Mouse (Mus musculus): ENCODE data around the gene Arl4d. TPM values are rescaled to one million over a fixed set of nuclear protein-coding genes. Genes with fewer than 3 reads are reported as not detected.

Gene Arl4d
- polyA plus RNA-seq, 1 experiment from 2014 or later: 6.8 TPM

GRCm38 (mm10) chr11:101661191-101661590, 4.2 kb upstream of the Arl4d start:
- whole genome bisulfite sequencing: 58% methylated on average over 7 of the region's 7 CpGs
- H3K9me3 ChIP-seq (ENCODE audit: control insufficient read depth, low read length): no peaks in the 10 kb centered on the region
- H3K4me1 ChIP-seq (replicated peaks; ENCODE audit: control insufficient read depth, insufficient read depth, low read length): 0 out of 2 replicates have a peak, but pooled peaks cover 4% of the 10 kb centered on the region
- no peak overlapping the region for H3K9ac ChIP-seq (ENCODE audit: low read length)
- H3K4me2 ChIP-seq (ENCODE audit: low read depth, low read length): no peak overlapping the region
- no peak overlapping the region for H3K27ac ChIP-seq (ENCODE audit: low read length)
- H3K27me3 ChIP-seq (ENCODE audit: control insufficient read depth, insufficient read depth, low read depth, low read length): no peaks in the 10 kb centered on the region
- H3K4me3 ChIP-seq (ENCODE audit: low read length): no peak overlapping the region
- no peaks in the 10 kb centered on the region for H3K36me3 ChIP-seq (ENCODE audit: control insufficient read depth, insufficient read depth, low read length)
- no peak for ATAC-seq (ENCODE audit: low read depth)

- Histone ChIP-seq H3K9me3 (ENCODE audit: control insufficient read depth, low read length) (no peaks in the 10 kb centered on the region), H3K9ac (ENCODE audit: low read length) (no peak overlapping the region), H3K4me2 (ENCODE audit: low read depth, low read length) (no peak overlapping the region), H3K4me3 (ENCODE audit: low read length) (no peak overlapping the region), H3K36me3 (ENCODE audit: control insufficient read depth, insufficient read depth, low read length) (no peaks in the 10 kb centered on the region), H3K27ac (ENCODE audit: low read length) (no peak overlapping the region), H3K4me1 (replicated peaks; ENCODE audit: control insufficient read depth, insufficient read depth, low read length) (0 out of 2 replicates have a peak, but pooled peaks cover 4% of the 10 kb centered on the region), H3K27me3 (ENCODE audit: control insufficient read depth, insufficient read depth, low read depth, low read length) (no peaks in the 10 kb centered on the region)
- no peak for ATAC-seq (ENCODE audit: low read depth)
- WGBS: 19% methylated on average over 5 of the region's 5 CpGs
These were observed 3.6 kb upstream of the Arl4d start for GRCm38 (mm10) chr11:101661786-101662185.

GRCm38 (mm10) chr11:101663229-101664027, 1.9 kb upstream of the Arl4d start:
- peaks cover 5% of the 10 kb centered on the region for H3K4me1 ChIP-seq (replicated peaks; ENCODE audit: control insufficient read depth, insufficient read depth, low read length)
- no peak overlapping the region for H3K27ac ChIP-seq (ENCODE audit: low read length)
- H3K4me2 ChIP-seq (ENCODE audit: low read depth, low read length): no peak overlapping the region
- WGBS: 33% methylated on average over 11 of the region's 11 CpGs
- no peaks in the 10 kb centered on the region for H3K9me3 ChIP-seq (ENCODE audit: control insufficient read depth, low read length)
- H3K4me3 ChIP-seq (ENCODE audit: low read length): no peak overlapping the region
- ATAC-seq (ENCODE audit: low read depth): no peak
- no peaks in the 10 kb centered on the region for H3K27me3 ChIP-seq (ENCODE audit: control insufficient read depth, insufficient read depth, low read depth, low read length)
- no peak overlapping the region for H3K9ac ChIP-seq (ENCODE audit: low read length)
- H3K36me3 ChIP-seq (ENCODE audit: control insufficient read depth, insufficient read depth, low read length): no peaks in the 10 kb centered on the region

GRCm38 (mm10) chr11:101665636-101665992, 273 bp downstream of the Arl4d start:
- H3K4me2 ChIP-seq (ENCODE audit: low read depth, low read length): peak overlapping the region; percentile 96
- H3K27me3 ChIP-seq (ENCODE audit: control insufficient read depth, insufficient read depth, low read depth, low read length): no peaks in the 10 kb centered on the region
- ATAC-seq (ENCODE audit: low read depth): no peak
- H3K36me3 ChIP-seq (ENCODE audit: control insufficient read depth, insufficient read depth, low read length): no peaks in the 10 kb centered on the region
- no peaks in the 10 kb centered on the region for H3K9me3 ChIP-seq (ENCODE audit: control insufficient read depth, low read length)
- peak overlapping the region; percentile 81 for H3K9ac ChIP-seq (ENCODE audit: low read length)
- H3K4me1 ChIP-seq (replicated peaks; ENCODE audit: control insufficient read depth, insufficient read depth, low read length): peaks cover 12% of the 10 kb centered on the region
- peak overlapping the region; percentile 71 for H3K4me3 ChIP-seq (ENCODE audit: low read length)
- under 1% methylated on average over 24 of the region's 24 CpGs for WGBS
- H3K27ac ChIP-seq (ENCODE audit: low read length): peak overlapping the region; percentile 83

GRCm38 (mm10) chr11:101666626-101667345, 1.4 kb downstream of the Arl4d start:
- ATAC-seq (ENCODE audit: low read depth): no peak
- H3K9me3 ChIP-seq (ENCODE audit: control insufficient read depth, low read length): no peaks in the 10 kb centered on the region
- H3K9ac ChIP-seq (ENCODE audit: low read length): peak overlapping the region; percentile 40; the same call in 1 of the 2 replicates
- no peak overlapping the region for H3K27ac ChIP-seq (ENCODE audit: low read length)
- no peaks in the 10 kb centered on the region for H3K27me3 ChIP-seq (ENCODE audit: control insufficient read depth, insufficient read depth, low read depth, low read length)
- peak overlapping the region; percentile 21; the same call in 1 of the 2 replicates for H3K4me3 ChIP-seq (ENCODE audit: low read length)
- H3K36me3 ChIP-seq (ENCODE audit: control insufficient read depth, insufficient read depth, low read length): no peaks in the 10 kb centered on the region
- H3K4me2 ChIP-seq (ENCODE audit: low read depth, low read length): peak overlapping the region; percentile 96
- H3K4me1 ChIP-seq (replicated peaks; ENCODE audit: control insufficient read depth, insufficient read depth, low read length): peaks cover 12% of the 10 kb centered on the region
- 66% methylated on average over 28 of the region's 28 CpGs for WGBS

- Histone ChIP-seq H3K4me3 (ENCODE audit: low read length) (no peak overlapping the region), H3K36me3 (ENCODE audit: control insufficient read depth, insufficient read depth, low read length) (no peaks in the 10 kb centered on the region), H3K4me1 (replicated peaks; ENCODE audit: control insufficient read depth, insufficient read depth, low read length) (peaks cover 12% of the 10 kb centered on the region), H3K4me2 (ENCODE audit: low read depth, low read length) (peak overlapping the region; percentile 29; the same call in 1 of the 2 replicates), H3K27me3 (ENCODE audit: control insufficient read depth, insufficient read depth, low read depth, low read length) (no peaks in the 10 kb centered on the region), H3K27ac (ENCODE audit: low read length) (peak overlapping the region; percentile 80), H3K9me3 (ENCODE audit: control insufficient read depth, low read length) (no peaks in the 10 kb centered on the region), H3K9ac (ENCODE audit: low read length) (peak overlapping the region; percentile 21; the same call in 1 of the 2 replicates)
- no peak; the same call in 1 of the 2 replicates for ATAC-seq (ENCODE audit: low read depth)
- whole genome bisulfite sequencing: 55% methylated on average over 14 of the region's 14 CpGs
These were observed 2.7 kb downstream of the Arl4d start for GRCm38 (mm10) chr11:101667871-101668532.

GRCm38 (mm10) chr11:101668546-101669261, 3.4 kb downstream of the Arl4d start:
- peak; percentile 17 for ATAC-seq (ENCODE audit: low read depth)
- Histone ChIP-seq H3K27ac (ENCODE audit: low read length) (peak overlapping the region; percentile 80), H3K9me3 (ENCODE audit: control insufficient read depth, low read length) (no peaks in the 10 kb centered on the region), H3K9ac (ENCODE audit: low read length) (peak overlapping the region; percentile 21), H3K4me1 (replicated peaks; ENCODE audit: control insufficient read depth, insufficient read depth, low read length) (peaks cover 12% of the 10 kb centered on the region), H3K36me3 (ENCODE audit: control insufficient read depth, insufficient read depth, low read length) (no peaks in the 10 kb centered on the region), H3K4me3 (ENCODE audit: low read length) (no peak overlapping the region), H3K27me3 (ENCODE audit: control insufficient read depth, insufficient read depth, low read depth, low read length) (no peaks in the 10 kb centered on the region), H3K4me2 (ENCODE audit: low read depth, low read length) (peak overlapping the region; percentile 29)
- WGBS: 13% methylated on average over 8 of the region's 13 CpGs

GRCm38 (mm10) chr11:101670334-101670733, 5.0 kb downstream of the Arl4d start:
- Histone ChIP-seq H3K4me1 (replicated peaks; ENCODE audit: control insufficient read depth, insufficient read depth, low read length) (peaks cover 12% of the 10 kb centered on the region), H3K4me2 (ENCODE audit: low read depth, low read length) (no peak overlapping the region), H3K27me3 (ENCODE audit: control insufficient read depth, insufficient read depth, low read depth, low read length) (no peaks in the 10 kb centered on the region), H3K4me3 (ENCODE audit: low read length) (no peak overlapping the region), H3K9ac (ENCODE audit: low read length) (no peak overlapping the region), H3K36me3 (ENCODE audit: control insufficient read depth, insufficient read depth, low read length) (no peaks in the 10 kb centered on the region), H3K27ac (ENCODE audit: low read length) (no peak overlapping the region; the same call in 1 of the 2 replicates), H3K9me3 (ENCODE audit: control insufficient read depth, low read length) (no peaks in the 10 kb centered on the region)
- ATAC-seq (ENCODE audit: low read depth): no peak
- WGBS: 66% methylated on average over 1 of the region's 1 CpGs
